Mouse (Mus musculus) midbrain, embryonic 11.5 days (tissue): ENCODE measurements around the gene Twf2. TPM values are rescaled to one million over a fixed set of nuclear protein-coding genes. Genes with fewer than 3 reads are reported as not detected.
A peak's percentile ranks its signal among the peaks of the same experiment; 100 is the strongest.

Experiments
- ATAC-seq: fragments of 200-750 bp; cut with Nextera tagmentation; 2 replicates; pipeline ENCODE4 v1.8.0; 2017; ENCODE audit warnings: moderate TSS enrichment, moderate library complexity; ENCODE audit not compliant: low FRiP score
- DNase-seq: peaks from one replicate; pipeline ENCODE4 v3.0.0; 2015; ENCODE audit warnings: low spot score; ENCODE audit errors: missing footprints
- H3K27ac ChIP-seq: fragments of 300-500 bp; sonication (generic); 2 replicates; pipeline ENCODE4 v1.5.1; 2014; ENCODE audit warnings: low read depth, low read length
- H3K27me3 ChIP-seq: fragments of 300-500 bp; sonication (generic); 2 replicates; pipeline ENCODE4 v1.6.1; 2014; ENCODE audit warnings: mild to moderate bottlenecking, low read length, moderate library complexity, mixed read lengths; ENCODE audit not compliant: control insufficient read depth, insufficient read depth
- H3K36me3 ChIP-seq: fragments of 300-500 bp; sonication (generic); 2 replicates; pipeline ENCODE4 v1.6.1; 2014; ENCODE audit warnings: mild to moderate bottlenecking, low read length, moderate library complexity, mixed read lengths; ENCODE audit not compliant: control insufficient read depth, insufficient read depth
- H3K4me1 ChIP-seq: fragments of 300-500 bp; sonication (generic); 2 replicates; pipeline ENCODE4 v1.6.1; 2014; ENCODE audit warnings: low read length; ENCODE audit not compliant: control insufficient read depth, insufficient read depth
- H3K4me2 ChIP-seq: fragments of 300-500 bp; sonication (generic); 2 replicates; pipeline ENCODE4 v1.6.1; 2014; ENCODE audit warnings: mild to moderate bottlenecking, moderate library complexity
- H3K4me3 ChIP-seq: fragments of 300-500 bp; sonication (generic); 2 replicates; pipeline ENCODE4 v1.5.1; 2014; ENCODE audit warnings: low read depth, low read length
- H3K9ac ChIP-seq: fragments of 300-500 bp; sonication (generic); 2 replicates; pipeline ENCODE4 v1.6.1; 2014; ENCODE audit warnings: low read length
- H3K9me3 ChIP-seq: fragments of 300-500 bp; sonication (generic); 2 replicates; pipeline ENCODE4 v1.6.1; 2016; ENCODE audit warnings: low read length; ENCODE audit not compliant: control insufficient read depth
- WGBS: fragments of 180-500 bp; shearing (Covaris S2); extraction: QIAGEN DNeasy Blood & Tissue Kit; methylation state at CpG from one replicate; pipeline ENCODE4 v1.1.7; 2014; 5-methylcytosine and 5-hydroxymethylcytosine counted together
- polyA plus RNA-seq: library from polyadenylated mRNA; unstranded; fragments of >200 nt; fragmentation: Nextera tagmentation; extraction: Ambion mirVana; gene quantifications from 2 replicates; pipeline ENCODE4 v1.2.1, GENCODE M21; 2014

Twf2 gene
- polyA plus RNA-seq, 1 experiment from 2014 or later = 61.4 TPM

GRCm38 (mm10) chr9:106212594-106212981 lies 9.7 kb downstream of the Twf2 start:
- no peak overlapping the region for H3K9ac ChIP-seq
- no peaks in the 10 kb centered on the region for H3K9me3 ChIP-seq
- H3K36me3 ChIP-seq = peaks cover 2% of the 10 kb centered on the region; the same call in 1 of the 2 replicates
- DNase-seq (no peak), ATAC-seq (no peak)
- H3K4me1 ChIP-seq = peaks cover 10% of the 10 kb centered on the region
- WGBS = 93% methylated on average over 12 of the region's 12 CpGs
- H3K27me3 ChIP-seq = no peaks in the 10 kb centered on the region
- no peak overlapping the region for H3K27ac ChIP-seq
- no peak overlapping the region for H3K4me3 ChIP-seq
- H3K4me2 ChIP-seq = no peak overlapping the region

GRCm38 (mm10) chr9:106215341-106216125 lies 12.6 kb downstream of the Twf2 start:
- Histone ChIP-seq H3K27me3 (no peaks in the 10 kb centered on the region), H3K27ac (no peak overlapping the region), H3K9me3 (no peaks in the 10 kb centered on the region), H3K9ac (no peak overlapping the region), H3K4me2 (no peak overlapping the region), H3K4me1 (peaks cover 10% of the 10 kb centered on the region), H3K4me3 (no peak overlapping the region), H3K36me3 (peaks cover 2% of the 10 kb centered on the region; the same call in 1 of the 2 replicates)
- no peak for ATAC-seq
- 83% methylated on average over 6 of the region's 6 CpGs for WGBS
- no peak for DNase-seq

DNA sequence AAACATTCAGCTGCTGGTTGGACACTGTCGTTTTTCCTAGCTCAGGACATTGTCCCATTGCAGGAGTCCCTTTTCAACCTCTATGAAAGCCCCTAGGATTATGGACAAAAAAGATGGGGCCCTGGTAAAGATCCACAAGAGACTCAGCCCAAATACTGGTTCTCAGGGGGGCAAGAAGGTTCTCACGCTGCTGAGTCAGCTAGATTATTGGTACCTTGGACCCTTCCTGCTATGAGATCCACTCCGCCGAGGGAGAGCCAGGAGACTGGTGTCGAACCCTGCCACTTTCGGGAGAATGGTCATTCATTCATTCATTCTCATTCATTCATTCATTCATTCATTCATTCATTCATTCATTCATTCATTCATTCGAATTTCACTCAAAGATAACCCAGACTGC lies 14.1 kb downstream of the Twf2 start:
- DNase-seq (no peak), ATAC-seq (no peak)
- no peak overlapping the region for H3K27ac ChIP-seq
- WGBS = 87% methylated on average over 7 of the region's 7 CpGs
- H3K9ac ChIP-seq = no peak overlapping the region
- H3K4me1 ChIP-seq = peaks cover 4% of the 10 kb centered on the region; the same call in 1 of the 2 replicates
- H3K4me3 ChIP-seq = no peak overlapping the region
- H3K9me3 ChIP-seq = no peaks in the 10 kb centered on the region
- peaks cover 2% of the 10 kb centered on the region; the same call in 1 of the 2 replicates for H3K36me3 ChIP-seq
- no peak overlapping the region for H3K4me2 ChIP-seq
- H3K27me3 ChIP-seq = no peaks in the 10 kb centered on the region

DNA sequence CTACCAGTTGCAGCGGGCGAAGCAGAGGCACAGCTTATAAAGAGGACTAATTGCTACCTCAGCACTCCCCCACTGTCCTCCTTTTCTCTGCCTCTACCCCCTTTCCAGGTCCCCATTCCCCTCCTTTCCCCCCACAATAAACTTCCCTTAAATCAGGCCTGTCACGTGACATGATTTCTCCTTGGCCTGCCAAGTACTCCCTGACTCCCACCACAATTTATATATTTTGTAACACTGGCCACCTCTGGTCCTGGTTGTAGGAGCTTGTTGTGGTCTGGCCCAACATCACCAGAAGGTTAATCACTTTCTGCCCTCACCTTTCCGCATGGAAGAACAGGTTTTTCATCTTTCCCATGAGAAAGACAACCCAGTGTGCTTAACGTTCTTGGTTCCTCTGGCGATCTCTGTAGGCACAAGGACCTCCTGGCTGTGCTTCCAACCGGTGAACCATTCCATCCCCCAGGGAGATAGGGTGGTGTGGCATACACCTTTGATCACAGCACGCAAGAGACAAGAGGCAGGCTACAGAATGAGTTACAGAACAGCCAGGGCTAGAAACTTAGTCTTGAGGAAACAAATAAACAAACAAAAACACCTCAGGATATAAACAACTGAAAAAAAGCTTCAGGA lies 18.1 kb downstream of the Twf2 start:
- Histone ChIP-seq H3K4me2 (no peak overlapping the region), H3K36me3 (no peaks in the 10 kb centered on the region), H3K4me1 (peaks cover 3% of the 10 kb centered on the region; the same call in 1 of the 2 replicates), H3K9me3 (no peaks in the 10 kb centered on the region), H3K27ac (no peak overlapping the region), H3K4me3 (no peak overlapping the region), H3K9ac (no peak overlapping the region), H3K27me3 (peaks cover 6% of the 10 kb centered on the region; the same call in 1 of the 2 replicates)
- DNase-seq (no peak), ATAC-seq (no peak)
- 75% methylated on average over 8 of the region's 8 CpGs for WGBS

GRCm38 (mm10) chr9:106222261-106222851 lies 19.4 kb downstream of the Twf2 start, which contains the start of gene Tlr9:
Tlr9 (plus strand) TSS chr9:106222598.
- no peaks in the 10 kb centered on the region for H3K36me3 ChIP-seq
- ATAC-seq (no peak), DNase-seq (no peak)
- H3K4me1 ChIP-seq = peaks cover 5% of the 10 kb centered on the region; the same call in 1 of the 2 replicates
- no peak within 1 kb of the TSS for H3K9ac ChIP-seq
- no peak within 1 kb of the TSS for H3K27ac ChIP-seq
- no peak within 1 kb of the TSS for H3K4me2 ChIP-seq
- H3K4me3 ChIP-seq = no peak within 1 kb of the TSS
- H3K9me3 ChIP-seq = no peaks in the 10 kb centered on the region
- H3K27me3 ChIP-seq = peaks cover 6% of the 10 kb centered on the region; the same call in 1 of the 2 replicates
- 80% methylated on average over 4 of the region's 4 CpGs for WGBS

GRCm38 (mm10) chr9:106222994-106223393 lies 20.1 kb downstream of the Twf2 start:
- H3K36me3 ChIP-seq = no peaks in the 10 kb centered on the region
- ATAC-seq (no peak), DNase-seq (no peak)
- H3K27ac ChIP-seq = no peak overlapping the region
- 88% methylated on average over 4 of the region's 4 CpGs for WGBS
- H3K27me3 ChIP-seq = peaks cover 6% of the 10 kb centered on the region; the same call in 1 of the 2 replicates
- H3K9ac ChIP-seq = no peak overlapping the region
- no peaks in the 10 kb centered on the region for H3K9me3 ChIP-seq
- H3K4me2 ChIP-seq = no peak overlapping the region
- H3K4me1 ChIP-seq = peaks cover 5% of the 10 kb centered on the region; the same call in 1 of the 2 replicates
- H3K4me3 ChIP-seq = no peak overlapping the region

GRCm38 (mm10) chr9:106225469-106226150 lies 22.7 kb downstream of the Twf2 start:
- H3K27me3 ChIP-seq = peaks cover 6% of the 10 kb centered on the region; the same call in 1 of the 2 replicates
- peak; percentile 85 for DNase-seq
- H3K9me3 ChIP-seq = no peaks in the 10 kb centered on the region
- ATAC-seq = peak; percentile 49
- no peaks in the 10 kb centered on the region for H3K36me3 ChIP-seq
- WGBS = 63% methylated on average over 23 of the region's 24 CpGs
- H3K4me2 ChIP-seq = peak overlapping the region; percentile 65
- H3K4me3 ChIP-seq = peak overlapping the region; percentile 30
- H3K4me1 ChIP-seq = peaks cover 5% of the 10 kb centered on the region; the same call in 1 of the 2 replicates
- peak overlapping the region; percentile 60 for H3K9ac ChIP-seq
- no peak overlapping the region for H3K27ac ChIP-seq

DNA sequence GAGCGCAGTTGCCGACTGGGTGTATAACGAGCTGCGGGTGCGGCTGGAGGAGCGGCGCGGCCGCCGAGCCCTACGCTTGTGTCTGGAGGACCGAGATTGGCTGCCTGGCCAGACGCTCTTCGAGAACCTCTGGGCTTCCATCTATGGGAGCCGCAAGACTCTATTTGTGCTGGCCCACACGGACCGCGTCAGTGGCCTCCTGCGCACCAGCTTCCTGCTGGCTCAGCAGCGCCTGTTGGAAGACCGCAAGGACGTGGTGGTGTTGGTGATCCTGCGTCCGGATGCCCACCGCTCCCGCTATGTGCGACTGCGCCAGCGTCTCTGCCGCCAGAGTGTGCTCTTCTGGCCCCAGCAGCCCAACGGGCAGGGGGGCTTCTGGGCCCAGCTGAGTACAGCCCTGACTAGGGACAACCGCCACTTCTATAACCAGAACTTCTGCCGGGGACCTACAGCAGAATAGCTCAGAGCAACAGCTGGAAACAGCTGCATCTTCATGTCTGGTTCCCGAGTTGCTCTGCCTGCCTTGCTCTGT lies 23.3 kb downstream of the Twf2 start:
- Histone ChIP-seq H3K4me3 (peak overlapping the region; percentile 30), H3K4me2 (peak overlapping the region; percentile 65), H3K9me3 (no peaks in the 10 kb centered on the region), H3K9ac (peak overlapping the region; percentile 60), H3K27ac (no peak overlapping the region), H3K4me1 (peaks cover 5% of the 10 kb centered on the region; the same call in 1 of the 2 replicates), H3K27me3 (peaks cover 6% of the 10 kb centered on the region; the same call in 1 of the 2 replicates), H3K36me3 (no peaks in the 10 kb centered on the region)
- DNase-seq (peak; percentile 95), ATAC-seq (peak; percentile 85)
- 6% methylated on average over 34 of the region's 34 CpGs for WGBS
